Comparison of ENCODE assay signal across 9 mouse cellular contexts in the genomic region with DNA sequence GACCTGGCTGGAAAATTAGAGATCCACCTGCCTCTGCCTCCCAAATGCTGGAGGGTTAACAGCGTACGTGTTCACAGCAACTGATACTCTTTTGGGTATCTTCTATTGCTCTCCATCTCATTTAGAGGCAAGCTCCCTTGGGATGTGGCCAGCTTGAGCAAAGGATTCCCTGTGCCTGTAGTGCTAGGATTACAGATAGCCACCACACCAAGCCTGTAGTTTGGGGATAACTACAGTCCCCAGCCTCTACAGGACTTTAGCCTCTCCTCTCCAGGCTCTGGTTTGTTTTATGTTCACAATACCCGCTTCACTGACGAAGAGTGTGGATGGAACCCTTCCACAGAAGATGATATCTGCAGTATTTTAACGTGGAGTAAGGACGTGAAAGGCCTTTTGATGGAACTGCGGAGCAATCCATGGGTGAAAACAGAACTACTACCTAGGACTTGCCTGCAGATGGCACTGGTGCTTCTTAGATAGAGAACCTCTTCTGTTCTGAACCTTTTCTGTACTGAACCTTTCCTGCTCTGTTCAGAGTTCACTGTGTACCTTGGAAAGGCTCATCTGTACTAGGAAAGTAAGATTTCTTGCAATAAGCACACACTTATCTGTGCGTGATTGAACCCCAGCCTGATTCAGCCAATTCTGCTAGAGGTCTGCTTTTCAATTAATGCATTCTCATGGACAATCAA.
DNase-seq lines count a peak whose midpoint lies in the region; ATAC-seq and TF ChIP-seq lines count a peak whose summit lies in the region.
"Had no signal": no experiment of that assay in that cellular context is flagged by ENCODE, and none has a peak within 500 bp of the region (broad histone marks: within the 10 kb centered on the region; RNA-seq: fewer than 3 reads in every experiment).

No protein-coding gene starts in this region.

- no peaks in the 10 kb centered on the region for H3K27me3 ChIP-seq in Patski
- no peaks in the 10 kb centered on the region for H3K27me3 ChIP-seq in embryonic facial prominence, embryonic 14.5 days (replicated peaks; ENCODE audit: control insufficient read depth, insufficient read depth, low read length)
- H3K27me3 ChIP-seq in kidney, adult 2 months (replicated peaks; ENCODE audit: control insufficient read depth, insufficient read depth, low read length): no peaks in the 10 kb centered on the region
- H3K27me3 ChIP-seq: heart, embryonic 13.5 days had no signal

- peak; percentile 60 for TF ChIP-seq CTCF in Patski (IDR thresholded peaks at IDR 0.05)
- peak; percentile 43; the same call in 1 of the 2 replicates for TF ChIP-seq CTCF in kidney, adult 2 months (conservative IDR thresholded peaks at IDR 0.05; ENCODE audit: insufficient read depth, insufficient read length, low read depth, low read length)

- no peak overlapping the region for H3K4me3 ChIP-seq in embryonic facial prominence, embryonic 14.5 days (ENCODE audit: low read depth, low read length)
- no peak overlapping the region for H3K4me3 ChIP-seq in kidney, adult 2 months (ENCODE audit: insufficient read depth, low read depth, low read length)
- H3K4me3 ChIP-seq: heart, embryonic 13.5 days had no signal

- H3K9ac ChIP-seq in embryonic facial prominence, embryonic 14.5 days (ENCODE audit: low read depth, low read length): no peak overlapping the region
- H3K9ac ChIP-seq: heart, embryonic 13.5 days had no signal

- no peak overlapping the region for H3K4me2 ChIP-seq in embryonic facial prominence, embryonic 14.5 days (ENCODE audit: low read depth, low read length)
- H3K4me2 ChIP-seq: heart, embryonic 13.5 days had no signal

- peak; percentile 5 for DNase-seq in adrenal gland, adult 2 months
- no peak for DNase-seq in adrenal gland, adult 18-20 months (ENCODE audit: low spot score in 2 of 2)
- DNase-seq in Patski (ENCODE audit: low read depth, low spot score) (no peak), adipocyte (ENCODE audit: low spot score) (no peak)
- DNase-seq in embryonic facial prominence, embryonic 14.5 days (ENCODE audit: low spot score): peak; percentile 76
- peak; percentile 48 for DNase-seq in kidney, adult 2 months
- DNase-seq in left cerebral cortex, postnatal 25 days (ENCODE audit: low spot score in 2 of 2): peak; percentile 63 to 72
- DNase-seq in right cerebral cortex, postnatal 25 days: peak; percentile 49

- no peaks in the 10 kb centered on the region for H3K36me3 ChIP-seq in embryonic facial prominence, embryonic 14.5 days (ENCODE audit: control insufficient read depth, insufficient read depth, low read length)
- H3K36me3 ChIP-seq in kidney, adult 2 months (ENCODE audit: control insufficient read depth, insufficient read depth, low read length): no peaks in the 10 kb centered on the region
- H3K36me3 ChIP-seq: heart, embryonic 13.5 days had no signal

- 41% methylated on average over 8 of the region's 8 CpGs for WGBS in embryonic facial prominence, embryonic 14.5 days
- 38% methylated on average over 8 of the region's 8 CpGs for WGBS in kidney, adult 2 months

- in situ Hi-C loops in Patski (cut with MboI; ENCODE audit: low pct_unique_long_range_greater_than_20kb): no loop called here

- no peak for TF ChIP-seq POLR2A in kidney, adult 2 months (IDR thresholded peaks at IDR 0.05; ENCODE audit: low read depth, low read length)

- no peaks in the 10 kb centered on the region for H3K4me1 ChIP-seq in embryonic facial prominence, embryonic 14.5 days (ENCODE audit: control insufficient read depth, insufficient read depth, low read length)
- no peaks in the 10 kb centered on the region for H3K4me1 ChIP-seq in kidney, adult 2 months (ENCODE audit: control insufficient read depth, insufficient read depth, low read length)
- H3K4me1 ChIP-seq: heart, embryonic 13.5 days had no signal

- CTCF ChIA-PET in Patski (lab: Charles Lee): no interaction called here

- H3K9me3 ChIP-seq in embryonic facial prominence, embryonic 14.5 days (ENCODE audit: control insufficient read depth, low read length): no peaks in the 10 kb centered on the region
- H3K9me3 ChIP-seq: heart, embryonic 13.5 days had no signal

- peak; percentile 90 for ATAC-seq in Patski
- ATAC-seq in embryonic facial prominence, embryonic 14.5 days (ENCODE audit: low read depth): peak; percentile 68

- POLR2A ChIA-PET in Patski (lab: Charles Lee): no interaction called here

- no peak overlapping the region for H3K27ac ChIP-seq in embryonic facial prominence, embryonic 14.5 days (replicated peaks; ENCODE audit: low read depth, low read length)
- H3K27ac ChIP-seq in kidney, adult 2 months (ENCODE audit: insufficient read depth, low read depth, low read length): no peak overlapping the region
- H3K27ac ChIP-seq: heart, embryonic 13.5 days had no signal

- intact Hi-C loops in left cerebral cortex, postnatal 25 days (cut with DNase I): loop anchor here (10.0 kb wide), 2 partner anchors 533 to 1823 kb away; a partner anchor contains a TSS

Comparison
In these comparisons a context has a peak if more than half of its experiments do, and no peak if none do; other contexts are left out.
1. DNase-seq: peak in adrenal gland, adult 2 months (single experiment), embryonic facial prominence, embryonic 14.5 days (single experiment), kidney, adult 2 months (single experiment), left cerebral cortex, postnatal 25 days (2 of 2) and right cerebral cortex, postnatal 25 days (single experiment); none in adrenal gland, adult 18-20 months (0 of 2), Patski (single experiment) and adipocyte (single experiment).